Mouse (Mus musculus): Measurements from ENCODE around the gene Smpdl3b. TPM values are rescaled to one million over a fixed set of nuclear protein-coding genes. Genes with fewer than 3 reads are reported as not detected.

The Smpdl3b gene
- total and polyA plus RNA-seq, 3 experiments: 2.9 to 24.0 (median 3.6) TPM

DNA sequence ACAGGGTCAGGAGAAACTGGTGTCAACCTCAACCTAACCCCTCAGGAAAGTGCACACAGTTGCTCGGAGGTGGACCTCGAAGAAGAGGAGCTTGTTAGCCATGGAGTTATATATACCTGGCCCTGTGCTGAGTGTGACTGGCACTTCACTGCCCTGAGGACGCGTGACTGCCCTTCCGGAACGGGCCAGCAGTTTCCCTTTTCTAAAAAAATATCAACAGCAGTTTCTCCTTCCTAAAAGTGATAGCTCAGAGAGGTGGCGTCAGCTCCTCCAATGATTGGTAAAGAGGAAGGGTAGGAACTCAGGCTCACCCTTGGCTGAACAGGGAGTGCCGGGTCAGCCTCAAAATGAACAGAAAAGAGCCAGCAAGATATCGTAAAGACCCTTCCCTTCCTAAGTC, 37.0 kb upstream of the Smpdl3b start:
- H3K27ac ChIP-seq (ENCODE audit: insufficient read depth, low read depth): peak overlapping the region; percentile 45
- H3K9me3 ChIP-seq (replicated peaks; ENCODE audit: low read length): no peaks in the 10 kb centered on the region
- peak overlapping the region; percentile 22 for H3K9ac ChIP-seq (ENCODE audit: insufficient read depth, low read depth)
- dilution Hi-C loops (cut with MboI; ENCODE audit: extremely low pct_ligation_motif_present, extremely low pct_unique_long_range_greater_than_20kb, low sequenced_read_pairs): no loop called here
- H3K79me2 ChIP-seq (replicated peaks; ENCODE audit: control insufficient read depth, extremely low read depth, insufficient read depth, poor library complexity, severe bottlenecking): peaks cover 16% of the 10 kb centered on the region
- TF ChIP-seq SIN3A (IDR thresholded peaks at IDR 0.05; ENCODE audit: low read length) (no peak), E2F4 (IDR thresholded peaks at IDR 0.05; ENCODE audit: insufficient replicate concordance, low read depth, low read length) (no peak), KAT2A (IDR thresholded peaks at IDR 0.05; ENCODE audit: insufficient replicate concordance, low read length) (no peak), MAZ (IDR thresholded peaks at IDR 0.05; ENCODE audit: low read depth, low read length) (no peak), POLR2AphosphoS2 (IDR thresholded peaks at IDR 0.05; ENCODE audit: low read depth, low read length) (no peak), GABPA (IDR thresholded peaks at IDR 0.05; ENCODE audit: insufficient replicate concordance, low read depth, low read length) (no peak), MXI1 (IDR thresholded peaks at IDR 0.05; ENCODE audit: low read depth, low read length) (peak; percentile 60; the same call in 1 of the 2 replicates), NRF1 (IDR thresholded peaks at IDR 0.05; ENCODE audit: low read depth, low read length) (no peak), TBP (conservative IDR thresholded peaks at IDR 0.05; ENCODE audit: low read depth, low read length) (no peak), POLR2A (IDR thresholded peaks at IDR 0.05; ENCODE audit: low read depth, low read length) (no peak), JUND (conservative IDR thresholded peaks at IDR 0.05; ENCODE audit: low read depth, low read length) (no peak), ETS1 (conservative IDR thresholded peaks at IDR 0.05; ENCODE audit: low read depth, low read length) (peak; percentile 68), RAD21 (IDR thresholded peaks at IDR 0.05; ENCODE audit: low read depth, low read length) (no peak), CHD2 (IDR thresholded peaks at IDR 0.05; ENCODE audit: low read length) (no peak), RCOR1 (conservative IDR thresholded peaks at IDR 0.05; ENCODE audit: low read depth, low read length) (no peak), PAX5 (IDR thresholded peaks at IDR 0.05; ENCODE audit: low read length) (no peak), SMC3 (IDR thresholded peaks at IDR 0.05; ENCODE audit: low read depth, low read length) (no peak), NELFE (IDR thresholded peaks at IDR 0.05; ENCODE audit: low read depth, low read length) (no peak), MYC (IDR thresholded peaks at IDR 0.05; ENCODE audit: low read depth, low read length) (no peak), EP300 (IDR thresholded peaks at IDR 0.05; ENCODE audit: low read length) (no peak), MAX (IDR thresholded peaks at IDR 0.05; ENCODE audit: low read length) (no peak), MAFK (IDR thresholded peaks at IDR 0.05; ENCODE audit: insufficient replicate concordance, low read length) (no peak), CHD1 (IDR thresholded peaks at IDR 0.05; ENCODE audit: low read depth, low read length) (no peak), ZNF384 (IDR thresholded peaks at IDR 0.05; ENCODE audit: low read depth, low read length) (peak; percentile 33; the same call in 1 of the 2 replicates), HCFC1 (IDR thresholded peaks at IDR 0.05; ENCODE audit: low read depth, low read length) (no peak), USF1 (IDR thresholded peaks at IDR 0.05; ENCODE audit: low read depth, low read length) (no peak), ZC3H11A (IDR thresholded peaks at IDR 0.05; ENCODE audit: low read depth, low read length) (no peak), ZKSCAN1 (IDR thresholded peaks at IDR 0.05; ENCODE audit: borderline replicate concordance, low read depth, low read length) (no peak), ELF1 (IDR thresholded peaks at IDR 0.05; ENCODE audit: low read depth, low read length) (0 out of 2 replicates have a peak, but pooled peaks have one; percentile 27), UBTF (IDR thresholded peaks at IDR 0.05; ENCODE audit: low read depth, low read length) (no peak), JUN (IDR thresholded peaks at IDR 0.05; ENCODE audit: insufficient read depth, low read depth, low read length) (no peak), ZMIZ1 (IDR thresholded peaks at IDR 0.05; ENCODE audit: low read depth, low read length) (no peak), IRF4 (IDR thresholded peaks at IDR 0.05; ENCODE audit: low read depth, low read length) (0 out of 2 replicates have a peak, but pooled peaks have one; percentile 41), USF2 (conservative IDR thresholded peaks at IDR 0.05; ENCODE audit: low read depth, low read length) (no peak), BHLHE40 (IDR thresholded peaks at IDR 0.05; ENCODE audit: low read depth, low read length) (peak; percentile 94), MEF2A (IDR thresholded peaks at IDR 0.05; ENCODE audit: borderline replicate concordance, low read depth, low read length) (peak; percentile 52; the same call in 1 of the 2 replicates), TCF12 (IDR thresholded peaks at IDR 0.05; ENCODE audit: low read depth, low read length) (no peak), CTCF (conservative IDR thresholded peaks at IDR 0.05 in 1 of 2, IDR thresholded peaks at IDR 0.05 in 1 of 2; ENCODE audit: low read depth in 2 of 2, low read length in 2 of 2) (no peak)
- peak overlapping the region; percentile 87 for H3K4me2 ChIP-seq (ENCODE audit: insufficient read depth, low read depth, poor library complexity, severe bottlenecking)
- no peak for DNase-seq (ENCODE audit: extremely low read depth)
- peaks cover 9 to 34% of the 10 kb centered on the region in 2 experiments for H3K4me1 ChIP-seq (ENCODE audit: control insufficient read depth in 1 of 2, insufficient read depth in 2 of 2)
- no peaks in the 10 kb centered on the region for H3K27me3 ChIP-seq (replicated peaks)
- H3K36me3 ChIP-seq (replicated peaks in 1 of 2; ENCODE audit: control insufficient read depth in 1 of 2, insufficient read depth in 1 of 2, low read length in 1 of 2): peaks cover 26 to 38% of the 10 kb centered on the region in 2 experiments
- peak overlapping the region; percentile 74 to 83 (median 81) for H3K4me3 ChIP-seq (replicated peaks in 1 of 3; ENCODE audit: low read depth in 2 of 3, low read length in 2 of 3, poor library complexity in 1 of 3)
- in situ Hi-C loops (cut with MboI; ENCODE audit: low pct_ligation_motif_present, low pct_unique_long_range_greater_than_20kb, low sequenced_read_pairs): no loop called here

Measured in CH12.LX (cell line).